Mouse (Mus musculus) forebrain, embryonic 14.5 days (tissue): ENCODE measurements at regions not wholly inside any gene's neighbourhood (a gene's known extent, or its start where the extent isn't known, plus 50 kb on each side); places are given as distances from the start of the nearest gene placed in this dataset.

ENCODE experiments used
- ATAC-seq: fragments of 200-750 bp; cut with Nextera tagmentation; 2 replicates; pipeline ENCODE4 v1.8.0; 2017; ENCODE audit warnings: mild to moderate bottlenecking, moderate library complexity
- DNase-seq: peaks from one replicate; pipeline ENCODE4 v3.0.0-alpha.2; 2015; ENCODE audit warnings: low spot score
- H3K27ac ChIP-seq: fragments of 300-500 bp; sonication (generic); 2 replicates; pipeline ENCODE4 v1.5.1; 2014; ENCODE audit warnings: low read depth, mild to moderate bottlenecking, control low read depth, low read length, moderate library complexity
- H3K27me3 ChIP-seq: fragments of 300-500 bp; sonication (generic); replicated peaks from 2 replicates; pipeline ENCODE4 v1.6.1; 2014; ENCODE audit warnings: low read length, control low read depth, mixed read lengths; ENCODE audit not compliant: control insufficient read depth, insufficient read depth
- H3K36me3 ChIP-seq: fragments of 300-500 bp; sonication (generic); 2 replicates; pipeline ENCODE4 v1.6.1; 2014; ENCODE audit warnings: low read length, control low read depth; ENCODE audit not compliant: control insufficient read depth, insufficient read depth
- H3K4me1 ChIP-seq: fragments of 300-500 bp; sonication (generic); 2 replicates; pipeline ENCODE4 v1.6.1; 2014; ENCODE audit warnings: antibody characterized with exemption, low read length, control low read depth; ENCODE audit not compliant: control insufficient read depth, insufficient read depth
- H3K4me2 ChIP-seq: fragments of 300-500 bp; sonication (generic); 2 replicates; pipeline ENCODE4 v1.6.1; 2014; ENCODE audit warnings: mild to moderate bottlenecking, control low read depth, low read length
- H3K4me3 ChIP-seq: fragments of 300-500 bp; sonication (generic); 2 replicates; pipeline ENCODE4 v1.5.1; 2014; ENCODE audit warnings: low read depth, low read length, control low read depth
- H3K9ac ChIP-seq: fragments of 300-500 bp; sonication (generic); 2 replicates; pipeline ENCODE4 v1.6.1; 2014; ENCODE audit warnings: mild to moderate bottlenecking, low read length, control low read depth, moderate library complexity
- H3K9me3 ChIP-seq: fragments of 300-500 bp; sonication (generic); replicated peaks from 2 replicates; pipeline ENCODE4 v1.6.1; 2016; ENCODE audit warnings: low read length, control low read depth, mixed read lengths; ENCODE audit not compliant: control insufficient read depth
- WGBS: fragments of 180-500 bp; shearing (Covaris S2); extraction: QIAGEN DNeasy Blood & Tissue Kit; methylation state at CpG from one replicate; pipeline ENCODE4 v1.1.7; 2014; 5-methylcytosine and 5-hydroxymethylcytosine counted together

- Histone ChIP-seq H3K4me1 (0 out of 2 replicates have a peak, but pooled peaks cover 5% of the 10 kb centered on the region), H3K27ac (no peak overlapping the region), H3K27me3 (no peaks in the 10 kb centered on the region), H3K4me2 (no peak overlapping the region), H3K9me3 (no peaks in the 10 kb centered on the region), H3K9ac (no peak overlapping the region), H3K36me3 (no peaks in the 10 kb centered on the region), H3K4me3 (no peak overlapping the region)
- DNase-seq (peak; percentile 52), ATAC-seq (0 out of 2 replicates have a peak, but pooled peaks have one; percentile 50)
- WGBS: 7% methylated on average over 6 of the region's 6 CpGs
Measured at GRCm38 (mm10) chr19:50087277-50087676, 591.2 kb downstream of the Sorcs1 start.

GRCm38 (mm10) chr19:50077427-50078040 is 600.9 kb downstream of the Sorcs1 start:
- DNase-seq (peak; percentile 61), ATAC-seq (peak; percentile 55; the same call in 1 of the 2 replicates)
- 68% methylated on average over 6 of the region's 6 CpGs for WGBS
- Histone ChIP-seq H3K4me2 (no peak overlapping the region), H3K9ac (no peak overlapping the region), H3K36me3 (no peaks in the 10 kb centered on the region), H3K27ac (no peak overlapping the region), H3K9me3 (no peaks in the 10 kb centered on the region), H3K4me3 (no peak overlapping the region), H3K27me3 (no peaks in the 10 kb centered on the region), H3K4me1 (no peaks in the 10 kb centered on the region)

GRCm38 (mm10) chr19:50060448-50060847 is 618.0 kb downstream of the Sorcs1 start:
- no peaks in the 10 kb centered on the region for H3K4me1 ChIP-seq
- no peaks in the 10 kb centered on the region for H3K27me3 ChIP-seq
- DNase-seq (peak; percentile 50), ATAC-seq (peak; percentile 57; the same call in 1 of the 2 replicates)
- WGBS: 53% methylated on average over 6 of the region's 6 CpGs
- no peak overlapping the region for H3K9ac ChIP-seq
- no peaks in the 10 kb centered on the region for H3K9me3 ChIP-seq
- H3K27ac ChIP-seq: no peak overlapping the region
- no peak overlapping the region for H3K4me2 ChIP-seq
- H3K36me3 ChIP-seq: no peaks in the 10 kb centered on the region
- no peak overlapping the region for H3K4me3 ChIP-seq

- ATAC-seq: no peak
- Histone ChIP-seq H3K27me3 (no peaks in the 10 kb centered on the region), H3K4me3 (no peak overlapping the region), H3K9ac (no peak overlapping the region), H3K4me1 (no peaks in the 10 kb centered on the region), H3K4me2 (no peak overlapping the region), H3K27ac (no peak overlapping the region), H3K36me3 (no peaks in the 10 kb centered on the region), H3K9me3 (no peaks in the 10 kb centered on the region)
- DNase-seq: no peak
- WGBS: 85% methylated on average over 2 of the region's 2 CpGs
Measured at GRCm38 (mm10) chr19:50052910-50053309, 625.5 kb downstream of the Sorcs1 start.

- no peak for ATAC-seq
- WGBS: 94% methylated on average over 3 of the region's 3 CpGs
- H3K36me3 ChIP-seq: no peaks in the 10 kb centered on the region
- H3K4me1 ChIP-seq: no peaks in the 10 kb centered on the region
- H3K4me3 ChIP-seq: no peak overlapping the region
- H3K27ac ChIP-seq: no peak overlapping the region
- H3K9me3 ChIP-seq: no peaks in the 10 kb centered on the region
- H3K27me3 ChIP-seq: no peaks in the 10 kb centered on the region
- DNase-seq: no peak
- no peak overlapping the region for H3K9ac ChIP-seq
- no peak overlapping the region for H3K4me2 ChIP-seq
Measured at GRCm38 (mm10) chr19:50045761-50046160, 632.7 kb downstream of the Sorcs1 start.

GRCm38 (mm10) chr19:50013659-50014058 is 664.8 kb downstream of the Sorcs1 start:
- Histone ChIP-seq H3K4me3 (no peak overlapping the region), H3K4me1 (no peaks in the 10 kb centered on the region), H3K27ac (no peak overlapping the region), H3K36me3 (no peaks in the 10 kb centered on the region), H3K4me2 (no peak overlapping the region), H3K27me3 (no peaks in the 10 kb centered on the region), H3K9me3 (no peaks in the 10 kb centered on the region), H3K9ac (no peak overlapping the region)
- peak; percentile 74 for DNase-seq
- 35% methylated on average over 2 of the region's 2 CpGs for WGBS
- ATAC-seq: peak; percentile 84

- WGBS: 48% methylated on average over 7 of the region's 7 CpGs
- H3K4me1 ChIP-seq: no peaks in the 10 kb centered on the region
- no peak overlapping the region for H3K27ac ChIP-seq
- ATAC-seq (0 out of 2 replicates have a peak, but pooled peaks have one; percentile 34), DNase-seq (peak; percentile 29)
- H3K36me3 ChIP-seq: no peaks in the 10 kb centered on the region
- no peak overlapping the region for H3K9ac ChIP-seq
- no peak overlapping the region for H3K4me3 ChIP-seq
- no peaks in the 10 kb centered on the region for H3K27me3 ChIP-seq
- H3K9me3 ChIP-seq: no peaks in the 10 kb centered on the region
- H3K4me2 ChIP-seq: no peak overlapping the region
Measured at GRCm38 (mm10) chr19:50005248-50005647, 673.2 kb downstream of the Sorcs1 start.

- H3K9ac ChIP-seq: no peak overlapping the region
- no peak for DNase-seq
- H3K27ac ChIP-seq: no peak overlapping the region
- no peak for ATAC-seq
- no peak overlapping the region for H3K4me2 ChIP-seq
- no peaks in the 10 kb centered on the region for H3K27me3 ChIP-seq
- H3K36me3 ChIP-seq: no peaks in the 10 kb centered on the region
- H3K9me3 ChIP-seq: no peaks in the 10 kb centered on the region
- no peaks in the 10 kb centered on the region for H3K4me1 ChIP-seq
- H3K4me3 ChIP-seq: no peak overlapping the region
- 85% methylated on average over 2 of the region's 2 CpGs for WGBS
Measured at GRCm38 (mm10) chr19:49985826-49986225, 692.6 kb downstream of the Sorcs1 start.

- Histone ChIP-seq H3K27ac (no peak overlapping the region), H3K4me3 (no peak overlapping the region), H3K4me2 (no peak overlapping the region), H3K9me3 (no peaks in the 10 kb centered on the region), H3K4me1 (no peaks in the 10 kb centered on the region), H3K36me3 (no peaks in the 10 kb centered on the region), H3K27me3 (no peaks in the 10 kb centered on the region), H3K9ac (no peak overlapping the region)
- WGBS: 82% methylated on average over 6 of the region's 6 CpGs
- DNase-seq (peak; percentile 16), ATAC-seq (no peak)
Measured at GRCm38 (mm10) chr19:49966284-49966841, 712.1 kb downstream of the Sorcs1 start.
